Comparison of ENCODE assay signal across 8 mouse cellular contexts in genomic region chr7:74013601-74014175, GRCm38 (mm10). TPM values are rescaled to one million over a fixed set of nuclear protein-coding genes. Genes with fewer than 3 reads are reported as not detected.
A peak's percentile ranks its signal among the peaks of the same experiment; 100 is the strongest.
DNase-seq lines count a peak whose midpoint lies in the region; ATAC-seq lines count a peak whose summit lies in the region.

TSS of gene St8sia2 (minus strand) at chr7:74013690.

- H3K27ac ChIP-seq in forebrain, embryonic 16.5 days (ENCODE audit: low read length) = peak within 1 kb of the TSS; percentile 95
- peak within 1 kb of the TSS; percentile 85 for H3K27ac ChIP-seq in hindbrain, embryonic 16.5 days (ENCODE audit: low read depth, low read length)
- H3K27ac ChIP-seq in liver, embryonic 15.5 days (replicated peaks) = no peak within 1 kb of the TSS
- peak within 1 kb of the TSS; percentile 98 for H3K27ac ChIP-seq in neural tube, embryonic 13.5 days (replicated peaks)

- peak within 1 kb of the TSS; percentile 72 for H3K4me3 ChIP-seq in forebrain, embryonic 16.5 days (replicated peaks; ENCODE audit: low read length)
- peak within 1 kb of the TSS; percentile 91 for H3K4me3 ChIP-seq in hindbrain, embryonic 16.5 days (ENCODE audit: low read length)
- peak within 1 kb of the TSS; percentile 39 for H3K4me3 ChIP-seq in liver, embryonic 15.5 days (replicated peaks)
- peak within 1 kb of the TSS; percentile 81 for H3K4me3 ChIP-seq in neural tube, embryonic 13.5 days

- no peaks in the 10 kb centered on the region for H3K36me3 ChIP-seq in forebrain, embryonic 16.5 days (ENCODE audit: control insufficient read depth, insufficient read depth)
- H3K36me3 ChIP-seq in hindbrain, embryonic 16.5 days (ENCODE audit: control insufficient read depth, insufficient read depth, low read length) = no peaks in the 10 kb centered on the region
- H3K36me3 ChIP-seq in liver, embryonic 15.5 days (replicated peaks) = no peaks in the 10 kb centered on the region
- no peaks in the 10 kb centered on the region for H3K36me3 ChIP-seq in neural tube, embryonic 13.5 days

- peak within 1 kb of the TSS; percentile 72 for H3K4me2 ChIP-seq in forebrain, embryonic 16.5 days (ENCODE audit: low read length)
- peak within 1 kb of the TSS; percentile 80 for H3K4me2 ChIP-seq in hindbrain, embryonic 16.5 days (ENCODE audit: low read length)
- H3K4me2 ChIP-seq in liver, embryonic 15.5 days = peak within 1 kb of the TSS; percentile 62
- H3K4me2 ChIP-seq in neural tube, embryonic 13.5 days = peak within 1 kb of the TSS; percentile 85

- ATAC-seq in forebrain, embryonic 16.5 days = peak; percentile 89
- ATAC-seq in hindbrain, embryonic 16.5 days = peak; percentile 90
- ATAC-seq in liver, embryonic 15.5 days (ENCODE audit: insufficient read depth) = no peak
- ATAC-seq in neural tube, embryonic 13.5 days (ENCODE audit: low read depth) = peak; percentile 87

- DNase-seq in cerebellum, postnatal 10 days = peak; percentile 71 to 79
- no peak for DNase-seq in cerebellum, adult 8-10 months
- DNase-seq in adrenal gland, postnatal 10 days = peak; percentile 70
- no peak for DNase-seq in spleen, postnatal 4 days (ENCODE audit: low spot score in 2 of 2)

- 0% methylated on average over 29 of the region's 42 CpGs for WGBS in forebrain, embryonic 16.5 days
- under 1% methylated on average over 30 of the region's 42 CpGs for WGBS in hindbrain, embryonic 16.5 days
- WGBS in liver, embryonic 15.5 days (ENCODE audit: insufficient replicate concordance) = under 1% methylated on average over 34 of the region's 42 CpGs
- under 1% methylated on average over 34 of the region's 42 CpGs for WGBS in neural tube, embryonic 13.5 days

- H3K9ac ChIP-seq in forebrain, embryonic 16.5 days (replicated peaks; ENCODE audit: low read depth, low read length) = peak within 1 kb of the TSS; percentile 98
- peak within 1 kb of the TSS; percentile 81 for H3K9ac ChIP-seq in hindbrain, embryonic 16.5 days (ENCODE audit: low read depth, low read length)
- no peak within 1 kb of the TSS for H3K9ac ChIP-seq in liver, embryonic 15.5 days
- H3K9ac ChIP-seq in neural tube, embryonic 13.5 days = peak within 1 kb of the TSS; percentile 99

- H3K4me1 ChIP-seq in forebrain, embryonic 16.5 days (replicated peaks; ENCODE audit: control insufficient read depth, insufficient read depth, low read length) = peaks cover 37% of the 10 kb centered on the region
- peaks cover 24% of the 10 kb centered on the region for H3K4me1 ChIP-seq in hindbrain, embryonic 16.5 days (ENCODE audit: control insufficient read depth, insufficient read depth, low read depth, low read length)
- H3K4me1 ChIP-seq in liver, embryonic 15.5 days (replicated peaks) = no peaks in the 10 kb centered on the region
- peaks cover 44% of the 10 kb centered on the region for H3K4me1 ChIP-seq in neural tube, embryonic 13.5 days (replicated peaks)

- H3K9me3 ChIP-seq in forebrain, embryonic 16.5 days (ENCODE audit: control insufficient read depth, low read length) = no peaks in the 10 kb centered on the region
- no peaks in the 10 kb centered on the region for H3K9me3 ChIP-seq in hindbrain, embryonic 16.5 days (ENCODE audit: control insufficient read depth, low read length)
- no peaks in the 10 kb centered on the region for H3K9me3 ChIP-seq in liver, embryonic 15.5 days (replicated peaks)
- no peaks in the 10 kb centered on the region for H3K9me3 ChIP-seq in neural tube, embryonic 13.5 days

- H3K27me3 ChIP-seq in forebrain, embryonic 16.5 days (replicated peaks; ENCODE audit: control insufficient read depth, insufficient read depth, low read length) = no peaks in the 10 kb centered on the region
- no peaks in the 10 kb centered on the region for H3K27me3 ChIP-seq in hindbrain, embryonic 16.5 days (replicated peaks; ENCODE audit: control insufficient read depth, insufficient read depth, low read length)
- H3K27me3 ChIP-seq in liver, embryonic 15.5 days = peaks cover 47% of the 10 kb centered on the region
- peaks cover 15% of the 10 kb centered on the region for H3K27me3 ChIP-seq in neural tube, embryonic 13.5 days

RNA-seq across cellular contexts. Expression of gene St8sia2, which starts in this region (rescaled TPM):
- 1 to 10 TPM; 1.4 to 2.4 TPM for total RNA-seq in adrenal gland, postnatal 10 days (2021)
- polyA plus RNA-seq in forebrain, embryonic 16.5 days (2015; fragmentation: Nextera tagmentation; extraction: Ambion mirVana) = 84.4 and 86.3 TPM in 2 replicates
- polyA plus RNA-seq in hindbrain, embryonic 16.5 days (2015; fragmentation: Nextera tagmentation; extraction: Ambion mirVana) = 67.8 and 96.2 TPM in 2 replicates
- polyA plus RNA-seq in liver, embryonic 15.5 days (2015; fragmentation: Nextera tagmentation; extraction: Ambion mirVana) = 0.03 and 0.14 TPM in 2 replicates
- polyA plus RNA-seq in neural tube, embryonic 13.5 days (2015; fragmentation: Nextera tagmentation; extraction: Ambion mirVana) = 63.6 and 72.5 TPM in 2 replicates

Comparison
In these comparisons a context has a peak if more than half of its experiments do, and no peak if none do; other contexts are left out.
1. RNA of gene St8sia2 (polyA plus RNA-seq): 84.4 to 86.3 TPM in forebrain, embryonic 16.5 days, 67.8 to 96.2 TPM in hindbrain, embryonic 16.5 days and 63.6 to 72.5 TPM in neural tube, embryonic 13.5 days; 0.03 to 0.14 TPM in liver, embryonic 15.5 days; every median in the first group is over 10 times any median in the second.
2. DNase-seq: peak in cerebellum, postnatal 10 days (2 of 2) and adrenal gland, postnatal 10 days (single experiment); none in cerebellum, adult 8-10 months (single experiment) and spleen, postnatal 4 days (0 of 2).
3. H3K4me3 ChIP-seq: peak in every context shown above with its lines; median percentile 91 in hindbrain, embryonic 16.5 days; 81 in neural tube, embryonic 13.5 days; 72 in forebrain, embryonic 16.5 days; 39 in liver, embryonic 15.5 days.
4. Peak in every context shown above with its lines, with median percentiles within 50 percentile points of each other: H3K4me2 ChIP-seq.